Mouse (Mus musculus) stomach, postnatal 0 days (tissue): ENCODE data around the gene Zfp454.

Experiments used
- CTCF ChIP-seq: IDR thresholded peaks from 2 replicates; pipeline ENCODE4 v1.5.1; 2016; ENCODE audit warnings: antibody characterized with exemption, low read depth, mild to moderate bottlenecking, moderate library complexity
- EP300 ChIP-seq: optimal IDR thresholded peaks from 2 replicates; pipeline ENCODE3; 2016; ENCODE audit warnings: antibody characterized with exemption

DNA sequence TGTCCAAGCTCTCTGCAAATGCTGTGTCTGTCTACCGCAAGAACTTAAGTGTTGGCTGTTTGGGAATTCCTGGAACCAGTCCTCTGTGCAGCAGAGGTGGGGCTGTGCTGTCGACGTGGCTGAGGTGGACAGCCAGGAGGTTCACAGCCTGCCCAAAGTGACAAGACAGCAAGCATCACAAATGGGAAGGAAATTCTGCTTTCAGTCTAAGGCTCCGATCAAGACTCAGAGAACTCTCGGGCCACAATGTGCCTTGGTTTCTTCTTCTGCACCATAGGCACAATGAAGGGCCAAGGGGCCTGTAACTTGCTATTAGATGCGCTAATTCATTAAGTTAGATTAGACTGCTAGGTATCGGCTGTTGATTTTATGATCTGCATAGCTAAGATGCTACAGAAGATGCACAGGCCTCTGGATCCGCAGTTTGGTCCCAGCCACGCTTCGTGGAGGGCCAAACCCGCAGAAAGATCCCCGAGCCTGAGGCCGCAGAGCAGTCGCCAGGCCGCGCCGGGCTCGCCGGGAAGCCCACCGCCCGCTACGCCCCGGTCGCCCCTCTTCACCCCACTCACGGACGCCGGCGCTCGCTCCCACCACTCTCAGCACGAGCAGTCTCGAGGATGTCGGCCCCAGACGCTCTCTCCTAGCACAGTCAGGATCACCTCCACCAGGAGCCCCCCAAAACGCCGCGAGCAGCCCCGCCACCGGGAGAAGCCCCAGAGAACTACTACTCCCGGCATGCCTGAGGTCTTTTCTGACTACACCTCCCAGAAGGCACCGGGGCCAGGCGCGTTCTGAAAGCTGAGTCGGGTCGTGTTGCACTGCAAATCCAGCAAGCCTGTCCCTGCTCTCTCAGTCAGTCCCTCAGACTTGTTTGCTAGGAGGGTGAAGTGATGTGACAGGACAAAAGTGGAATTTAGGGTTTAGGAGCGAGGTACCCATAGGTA is 60.2 kb downstream of the Zfp454 start, which contains the start of gene Zfp354c:
- TF ChIP-seq CTCF (no peak; the same call in 1 of the 2 replicates), EP300 (no peak)
